Mouse (Mus musculus): ENCODE results near the gene Slc1a5.

Gene Slc1a5

DNA sequence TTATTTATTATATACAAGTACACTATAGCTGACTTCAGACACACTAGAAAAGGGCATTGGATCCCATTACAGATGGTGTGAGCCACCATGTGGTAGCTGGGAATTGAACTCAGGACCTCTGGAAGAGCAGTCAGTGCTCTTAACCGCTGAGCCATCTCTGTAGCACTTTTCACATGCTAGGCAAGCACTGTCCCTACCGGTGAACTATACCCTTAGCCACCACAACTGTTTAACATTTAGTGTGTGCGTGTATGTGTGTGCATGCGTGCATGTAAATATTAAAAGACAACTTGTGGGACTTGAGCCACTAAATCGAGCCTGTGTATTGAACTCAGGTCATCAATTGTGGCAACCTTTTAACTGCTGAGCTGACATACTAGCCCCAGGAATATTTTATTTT, 65.6 kb downstream of the Slc1a5 start:
- DNase-seq (ENCODE audit: low spot score), result no peak

DNA sequence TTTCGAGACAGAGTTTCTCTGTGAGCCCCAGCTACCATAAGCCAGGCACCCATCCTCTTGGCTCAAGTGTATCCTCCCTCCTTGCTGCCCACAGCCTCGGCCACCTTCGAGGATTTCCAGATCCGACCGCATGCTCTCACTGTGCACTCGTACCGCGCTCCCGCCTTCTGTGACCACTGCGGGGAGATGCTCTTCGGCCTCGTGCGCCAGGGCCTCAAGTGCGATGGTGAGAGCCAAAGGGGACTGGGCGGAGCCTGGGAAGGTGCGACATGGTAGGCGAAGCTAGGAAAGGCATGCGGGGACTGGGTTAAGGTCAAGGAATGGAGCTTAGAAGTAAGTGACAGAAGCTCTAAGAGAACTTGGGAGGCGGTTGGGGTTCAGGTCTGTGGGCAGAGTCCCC, 66.4 kb downstream of the Slc1a5 start:
- no peak for DNase-seq (ENCODE audit: low spot score)

Measured in testis, postnatal 14 days (tissue).